Mouse (Mus musculus): ENCODE measurements around the gene Ifi35. TPM values are rescaled to one million over a fixed set of nuclear protein-coding genes. Genes with fewer than 3 reads are reported as not detected.
"Not testable (repeated sequence)": the region's sequence is repeated elsewhere in the genome, so short reads cannot be mapped to it uniquely, and the experiment has no call there.

Ifi35 gene
- polyA plus RNA-seq, 1 experiment from 2014 or later, result 4.0 TPM

- not testable (repeated sequence) for H3K27ac ChIP-seq; H3K4me2 ChIP-seq; H3K9me3 ChIP-seq; H3K4me3 ChIP-seq; H3K9ac ChIP-seq; ATAC-seq (ENCODE audit: low FRiP score); H3K36me3 ChIP-seq; H3K27me3 ChIP-seq
- H3K4me1 ChIP-seq (replicated peaks), result peaks cover 46% of the 10 kb centered on the region
- 88% methylated on average over 4 of the region's 4 CpGs for WGBS
Observed at GRCm38 (mm10) chr11:101476361-101476760, 28.2 kb downstream of the Ifi35 start.

GRCm38 (mm10) chr11:101477194-101477551 lies 29.0 kb downstream of the Ifi35 start:
- 5% methylated on average over 4 of the region's 4 CpGs for WGBS
- Histone ChIP-seq H3K27ac (peak overlapping the region; percentile 93), H3K4me3 (0 out of 2 replicates have a peak overlapping the region, but pooled peaks have one; percentile 3), H3K27me3 (no peaks in the 10 kb centered on the region), H3K9ac (no peak overlapping the region), H3K36me3 (no peaks in the 10 kb centered on the region), H3K9me3 (no peaks in the 10 kb centered on the region), H3K4me2 (peak overlapping the region; percentile 20; the same call in 1 of the 2 replicates), H3K4me1 (replicated peaks) (peaks cover 39% of the 10 kb centered on the region)
- peak; percentile 44; the same call in 1 of the 2 replicates for ATAC-seq (ENCODE audit: low FRiP score)

GRCm38 (mm10) chr11:101477552-101478211 lies 29.5 kb downstream of the Ifi35 start:
- Histone ChIP-seq H3K36me3 (no peaks in the 10 kb centered on the region), H3K9me3 (no peaks in the 10 kb centered on the region), H3K9ac (no peak overlapping the region; the same call in 1 of the 2 replicates), H3K4me2 (peak overlapping the region; percentile 20), H3K4me3 (0 out of 2 replicates have a peak overlapping the region, but pooled peaks have one; percentile 3), H3K27ac (peak overlapping the region; percentile 93), H3K4me1 (replicated peaks) (peaks cover 34% of the 10 kb centered on the region), H3K27me3 (no peaks in the 10 kb centered on the region)
- WGBS, result 12% methylated on average over 10 of the region's 10 CpGs
- peak; percentile 83 for ATAC-seq (ENCODE audit: low FRiP score)

GRCm38 (mm10) chr11:101479171-101479635 lies 31.0 kb downstream of the Ifi35 start:
- peaks cover 37% of the 10 kb centered on the region for H3K4me1 ChIP-seq (replicated peaks)
- ATAC-seq (ENCODE audit: low FRiP score), result peak; percentile 29
- peak overlapping the region; percentile 55 for H3K9ac ChIP-seq
- WGBS, result 3% methylated on average over 18 of the region's 18 CpGs
- H3K4me2 ChIP-seq, result peak overlapping the region; percentile 48
- peak overlapping the region; percentile 22 for H3K4me3 ChIP-seq
- no peaks in the 10 kb centered on the region for H3K27me3 ChIP-seq
- no peaks in the 10 kb centered on the region for H3K36me3 ChIP-seq
- peak overlapping the region; percentile 93 for H3K27ac ChIP-seq
- no peaks in the 10 kb centered on the region for H3K9me3 ChIP-seq

GRCm38 (mm10) chr11:101480912-101481311 lies 32.7 kb downstream of the Ifi35 start:
- H3K4me1 ChIP-seq (replicated peaks), result peaks cover 37% of the 10 kb centered on the region
- WGBS, result 57% methylated on average over 6 of the region's 6 CpGs
- H3K27ac ChIP-seq, result no peak overlapping the region
- no peak overlapping the region for H3K9ac ChIP-seq
- H3K9me3 ChIP-seq, result no peaks in the 10 kb centered on the region
- H3K36me3 ChIP-seq, result no peaks in the 10 kb centered on the region
- H3K27me3 ChIP-seq, result no peaks in the 10 kb centered on the region
- no peak overlapping the region for H3K4me3 ChIP-seq
- H3K4me2 ChIP-seq, result no peak overlapping the region
- ATAC-seq (ENCODE audit: low FRiP score), result no peak

GRCm38 (mm10) chr11:101483804-101484203 lies 35.6 kb downstream of the Ifi35 start:
- WGBS, result 18% methylated on average over 3 of the region's 3 CpGs
- Histone ChIP-seq H3K36me3 (no peaks in the 10 kb centered on the region), H3K4me2 (no peak overlapping the region), H3K4me3 (no peak overlapping the region), H3K27me3 (no peaks in the 10 kb centered on the region), H3K4me1 (replicated peaks) (peaks cover 24% of the 10 kb centered on the region), H3K27ac (peak overlapping the region; percentile 66), H3K9ac (no peak overlapping the region), H3K9me3 (no peaks in the 10 kb centered on the region)
- ATAC-seq (ENCODE audit: low FRiP score), result no peak

- Histone ChIP-seq H3K36me3 (no peaks in the 10 kb centered on the region), H3K4me3 (no peak overlapping the region), H3K4me1 (replicated peaks) (peaks cover 20% of the 10 kb centered on the region), H3K9me3 (no peaks in the 10 kb centered on the region), H3K27me3 (no peaks in the 10 kb centered on the region), H3K4me2 (no peak overlapping the region), H3K9ac (no peak overlapping the region), H3K27ac (no peak overlapping the region; the same call in 1 of the 2 replicates)
- no peak for ATAC-seq (ENCODE audit: low FRiP score)
- WGBS, result 66% methylated on average over 6 of the region's 6 CpGs
Observed at GRCm38 (mm10) chr11:101484245-101484644, 36.0 kb downstream of the Ifi35 start.

GRCm38 (mm10) chr11:101484814-101485213 lies 36.6 kb downstream of the Ifi35 start:
- no peak for ATAC-seq (ENCODE audit: low FRiP score)
- Histone ChIP-seq H3K27me3 (no peaks in the 10 kb centered on the region), H3K4me2 (no peak overlapping the region), H3K4me1 (replicated peaks) (peaks cover 14% of the 10 kb centered on the region), H3K9ac (no peak overlapping the region), H3K36me3 (no peaks in the 10 kb centered on the region), H3K27ac (no peak overlapping the region; the same call in 1 of the 2 replicates), H3K9me3 (no peaks in the 10 kb centered on the region), H3K4me3 (no peak overlapping the region)
- WGBS, result 90% methylated on average over 7 of the region's 7 CpGs

- Histone ChIP-seq H3K9ac (peak overlapping the region; percentile 43), H3K9me3 (no peaks in the 10 kb centered on the region), H3K36me3 (no peaks in the 10 kb centered on the region), H3K27ac (peak overlapping the region; percentile 60), H3K4me3 (no peak overlapping the region), H3K4me1 (replicated peaks) (peaks cover 8% of the 10 kb centered on the region), H3K4me2 (no peak overlapping the region), H3K27me3 (no peaks in the 10 kb centered on the region)
- ATAC-seq (ENCODE audit: low FRiP score), result no peak
- 47% methylated on average over 6 of the region's 6 CpGs for WGBS
Observed at GRCm38 (mm10) chr11:101485509-101486028, 37.4 kb downstream of the Ifi35 start.

- Histone ChIP-seq H3K36me3 (no peaks in the 10 kb centered on the region), H3K27me3 (no peaks in the 10 kb centered on the region), H3K9ac (no peak overlapping the region), H3K4me2 (no peak overlapping the region), H3K9me3 (no peaks in the 10 kb centered on the region), H3K4me1 (replicated peaks) (peaks cover 8% of the 10 kb centered on the region), H3K4me3 (no peak overlapping the region), H3K27ac (peak overlapping the region; percentile 19; the same call in 1 of the 2 replicates)
- no peak for ATAC-seq (ENCODE audit: low FRiP score)
- WGBS, result 73% methylated on average over 6 of the region's 6 CpGs
Observed at GRCm38 (mm10) chr11:101486126-101486525, 37.9 kb downstream of the Ifi35 start.

- H3K4me1 ChIP-seq (replicated peaks), result no peaks in the 10 kb centered on the region
- no peak overlapping the region for H3K27ac ChIP-seq
- no peaks in the 10 kb centered on the region for H3K9me3 ChIP-seq
- no peaks in the 10 kb centered on the region for H3K36me3 ChIP-seq
- no peak overlapping the region for H3K4me2 ChIP-seq
- no peak overlapping the region for H3K9ac ChIP-seq
- ATAC-seq (ENCODE audit: low FRiP score), result no peak
- no peaks in the 10 kb centered on the region for H3K27me3 ChIP-seq
- WGBS, result 88% methylated on average over 5 of the region's 5 CpGs
- no peak overlapping the region for H3K4me3 ChIP-seq
Observed at GRCm38 (mm10) chr11:101506269-101506780, 58.1 kb downstream of the Ifi35 start.

GRCm38 (mm10) chr11:101507090-101507489 lies 58.9 kb downstream of the Ifi35 start:
- ATAC-seq (ENCODE audit: low FRiP score), result no peak
- no peak overlapping the region for H3K4me3 ChIP-seq
- H3K36me3 ChIP-seq, result no peaks in the 10 kb centered on the region
- no peak overlapping the region for H3K27ac ChIP-seq
- H3K4me1 ChIP-seq (replicated peaks), result no peaks in the 10 kb centered on the region
- no peak overlapping the region for H3K9ac ChIP-seq
- no peaks in the 10 kb centered on the region for H3K9me3 ChIP-seq
- no peak overlapping the region for H3K4me2 ChIP-seq
- H3K27me3 ChIP-seq, result no peaks in the 10 kb centered on the region
- 94% methylated on average over 7 of the region's 7 CpGs for WGBS
